Mouse (Mus musculus): ENCODE data around the gene Coq7. TPM values are rescaled to one million over a fixed set of nuclear protein-coding genes. Genes with fewer than 3 reads are reported as not detected.
A peak's percentile ranks its signal among the peaks of the same experiment; 100 is the strongest.

Gene Coq7
- polyA plus RNA-seq (2011; ENCODE audit: insufficient read depth, insufficient read length, low read depth, missing spikeins), result 29.0 and 30.8 TPM in 2 replicates

DNA sequence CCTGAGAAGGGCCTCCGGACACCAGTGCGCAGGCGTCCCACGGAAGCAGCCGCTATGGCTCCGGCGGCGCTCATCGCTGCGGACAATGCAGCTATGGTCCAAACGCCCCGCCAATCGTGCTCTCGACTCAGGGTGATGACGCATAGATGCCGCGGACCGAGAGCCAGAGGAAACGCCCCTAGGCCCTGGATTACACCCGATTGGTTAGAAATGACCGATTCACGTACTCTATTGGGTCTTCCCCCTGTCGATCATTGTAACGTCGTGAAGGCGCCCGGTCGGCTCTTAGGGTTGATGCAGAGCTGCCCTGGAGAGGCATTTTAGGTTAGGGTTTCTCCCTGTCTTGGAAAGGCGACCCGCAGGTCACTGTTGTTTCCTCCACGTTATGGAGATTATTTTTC, at the start of gene Coq7:
Coq7 (minus strand) TSS at position 179 of the 401 bp plus-strand sequence.
- Histone ChIP-seq H3K9me3 (replicated peaks; ENCODE audit: control insufficient read depth, insufficient read depth, low read length, poor library complexity, severe bottlenecking) (no peaks in the 10 kb centered on the region), H3K27ac (ENCODE audit: insufficient read depth, low read length) (peak within 1 kb of the TSS; percentile 58), H3K27me3 (ENCODE audit: control insufficient read depth, insufficient read depth, low read length, poor library complexity, severe bottlenecking) (no peaks in the 10 kb centered on the region), H3K4me1 (ENCODE audit: control insufficient read depth, insufficient read depth, low read length) (no peaks in the 10 kb centered on the region), H3K36me3 (ENCODE audit: control insufficient read depth, insufficient read depth, low read length, poor library complexity, severe bottlenecking) (no peaks in the 10 kb centered on the region), H3K4me3 (ENCODE audit: low read depth, low read length) (peak within 1 kb of the TSS; percentile 95), H3K9ac (ENCODE audit: low read depth, poor library complexity, severe bottlenecking) (peak within 1 kb of the TSS; percentile 51)
- TF ChIP-seq POLR2A (IDR thresholded peaks at IDR 0.05; ENCODE audit: insufficient read depth, low read length), result peak; percentile 41
- no peak for TF ChIP-seq CTCF (IDR thresholded peaks at IDR 0.05; ENCODE audit: low read depth, low read length)

- no peaks in the 10 kb centered on the region for H3K36me3 ChIP-seq (ENCODE audit: control insufficient read depth, insufficient read depth, low read length, poor library complexity, severe bottlenecking)
- no peak overlapping the region for H3K27ac ChIP-seq (ENCODE audit: insufficient read depth, low read length)
- no peaks in the 10 kb centered on the region for H3K9me3 ChIP-seq (replicated peaks; ENCODE audit: control insufficient read depth, insufficient read depth, low read length, poor library complexity, severe bottlenecking)
- H3K27me3 ChIP-seq (ENCODE audit: control insufficient read depth, insufficient read depth, low read length, poor library complexity, severe bottlenecking), result peaks cover 7% of the 10 kb centered on the region; the same call in 1 of the 2 replicates
- no peak overlapping the region for H3K4me3 ChIP-seq (ENCODE audit: low read depth, low read length)
- no peak overlapping the region for H3K9ac ChIP-seq (ENCODE audit: low read depth, poor library complexity, severe bottlenecking)
- no peaks in the 10 kb centered on the region for H3K4me1 ChIP-seq (ENCODE audit: control insufficient read depth, insufficient read depth, low read length)
- TF ChIP-seq EP300 (IDR thresholded peaks at IDR 0.05; ENCODE audit: insufficient read depth, low read depth, low read length) (no peak), CTCF (IDR thresholded peaks at IDR 0.05; ENCODE audit: low read depth, low read length) (peak; percentile 12), POLR2A (IDR thresholded peaks at IDR 0.05; ENCODE audit: insufficient read depth, low read length) (no peak)
Observed at GRCm38 (mm10) chr7:118579938-118580337, 46.8 kb upstream of the Coq7 start.

DNA sequence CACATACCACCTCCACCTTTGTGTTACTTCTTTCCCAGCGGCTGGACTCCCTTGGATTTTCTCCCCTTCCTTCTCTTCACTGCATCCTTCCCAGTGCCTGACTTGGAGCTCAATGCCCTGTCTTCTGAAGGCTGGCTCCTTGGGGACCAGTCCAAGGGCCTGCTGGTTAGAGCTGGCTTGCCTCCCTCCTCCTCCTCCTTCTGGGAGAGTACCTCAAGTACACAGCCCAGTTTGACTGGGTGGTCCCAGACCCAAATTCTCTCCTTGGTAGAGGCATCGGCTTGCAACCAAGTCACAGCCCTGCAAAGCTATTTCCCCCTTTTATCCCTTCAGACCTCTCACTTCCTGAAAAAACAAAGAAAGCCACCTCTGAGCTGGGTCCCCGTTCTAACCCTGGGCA, 45.1 kb upstream of the Coq7 start:
- Histone ChIP-seq H3K9ac (ENCODE audit: low read depth, poor library complexity, severe bottlenecking) (no peak overlapping the region), H3K27ac (ENCODE audit: insufficient read depth, low read length) (no peak overlapping the region), H3K4me3 (ENCODE audit: low read depth, low read length) (no peak overlapping the region), H3K36me3 (ENCODE audit: control insufficient read depth, insufficient read depth, low read length, poor library complexity, severe bottlenecking) (no peaks in the 10 kb centered on the region), H3K27me3 (ENCODE audit: control insufficient read depth, insufficient read depth, low read length, poor library complexity, severe bottlenecking) (no peaks in the 10 kb centered on the region; the same call in 1 of the 2 replicates), H3K9me3 (replicated peaks; ENCODE audit: control insufficient read depth, insufficient read depth, low read length, poor library complexity, severe bottlenecking) (no peaks in the 10 kb centered on the region), H3K4me1 (ENCODE audit: control insufficient read depth, insufficient read depth, low read length) (no peaks in the 10 kb centered on the region)
- no peak for TF ChIP-seq POLR2A (IDR thresholded peaks at IDR 0.05; ENCODE audit: insufficient read depth, low read length)
- TF ChIP-seq CTCF (IDR thresholded peaks at IDR 0.05; ENCODE audit: low read depth, low read length), result no peak
- no peak for TF ChIP-seq EP300 (IDR thresholded peaks at IDR 0.05; ENCODE audit: insufficient read depth, low read depth, low read length)

GRCm38 (mm10) chr7:118572039-118572438, 38.9 kb upstream of the Coq7 start:
- H3K27me3 ChIP-seq (ENCODE audit: control insufficient read depth, insufficient read depth, low read length, poor library complexity, severe bottlenecking), result no peaks in the 10 kb centered on the region
- H3K9me3 ChIP-seq (replicated peaks; ENCODE audit: control insufficient read depth, insufficient read depth, low read length, poor library complexity, severe bottlenecking), result no peaks in the 10 kb centered on the region
- H3K36me3 ChIP-seq (ENCODE audit: control insufficient read depth, insufficient read depth, low read length, poor library complexity, severe bottlenecking), result no peaks in the 10 kb centered on the region
- H3K4me3 ChIP-seq (ENCODE audit: low read depth, low read length), result no peak overlapping the region
- H3K9ac ChIP-seq (ENCODE audit: low read depth, poor library complexity, severe bottlenecking), result no peak overlapping the region
- no peak overlapping the region for H3K27ac ChIP-seq (ENCODE audit: insufficient read depth, low read length)
- TF ChIP-seq EP300 (IDR thresholded peaks at IDR 0.05; ENCODE audit: insufficient read depth, low read depth, low read length), result no peak
- TF ChIP-seq POLR2A (IDR thresholded peaks at IDR 0.05; ENCODE audit: insufficient read depth, low read length), result no peak
- no peak for TF ChIP-seq CTCF (IDR thresholded peaks at IDR 0.05; ENCODE audit: low read depth, low read length)
- H3K4me1 ChIP-seq (ENCODE audit: control insufficient read depth, insufficient read depth, low read length), result peaks cover 2% of the 10 kb centered on the region

GRCm38 (mm10) chr7:118571350-118571749, 38.2 kb upstream of the Coq7 start:
- H3K27me3 ChIP-seq (ENCODE audit: control insufficient read depth, insufficient read depth, low read length, poor library complexity, severe bottlenecking), result no peaks in the 10 kb centered on the region
- no peak overlapping the region for H3K4me3 ChIP-seq (ENCODE audit: low read depth, low read length)
- no peak overlapping the region for H3K27ac ChIP-seq (ENCODE audit: insufficient read depth, low read length)
- no peaks in the 10 kb centered on the region for H3K36me3 ChIP-seq (ENCODE audit: control insufficient read depth, insufficient read depth, low read length, poor library complexity, severe bottlenecking)
- H3K4me1 ChIP-seq (ENCODE audit: control insufficient read depth, insufficient read depth, low read length), result peaks cover 2% of the 10 kb centered on the region
- TF ChIP-seq EP300 (IDR thresholded peaks at IDR 0.05; ENCODE audit: insufficient read depth, low read depth, low read length) (no peak), CTCF (IDR thresholded peaks at IDR 0.05; ENCODE audit: low read depth, low read length) (peak; percentile 12)
- H3K9me3 ChIP-seq (replicated peaks; ENCODE audit: control insufficient read depth, insufficient read depth, low read length, poor library complexity, severe bottlenecking), result no peaks in the 10 kb centered on the region
- no peak overlapping the region for H3K9ac ChIP-seq (ENCODE audit: low read depth, poor library complexity, severe bottlenecking)

GRCm38 (mm10) chr7:118569121-118569543, 36.0 kb upstream of the Coq7 start:
- Histone ChIP-seq H3K9ac (ENCODE audit: low read depth, poor library complexity, severe bottlenecking) (no peak overlapping the region), H3K9me3 (replicated peaks; ENCODE audit: control insufficient read depth, insufficient read depth, low read length, poor library complexity, severe bottlenecking) (no peaks in the 10 kb centered on the region), H3K4me3 (ENCODE audit: low read depth, low read length) (no peak overlapping the region), H3K27ac (ENCODE audit: insufficient read depth, low read length) (no peak overlapping the region), H3K4me1 (ENCODE audit: control insufficient read depth, insufficient read depth, low read length) (peaks cover 2% of the 10 kb centered on the region), H3K36me3 (ENCODE audit: control insufficient read depth, insufficient read depth, low read length, poor library complexity, severe bottlenecking) (no peaks in the 10 kb centered on the region), H3K27me3 (ENCODE audit: control insufficient read depth, insufficient read depth, low read length, poor library complexity, severe bottlenecking) (no peaks in the 10 kb centered on the region)
- TF ChIP-seq POLR2A (IDR thresholded peaks at IDR 0.05; ENCODE audit: insufficient read depth, low read length), result no peak
- no peak for TF ChIP-seq CTCF (IDR thresholded peaks at IDR 0.05; ENCODE audit: low read depth, low read length)
- 0 out of 2 replicates have a peak, but pooled peaks have one; percentile 7 for TF ChIP-seq EP300 (IDR thresholded peaks at IDR 0.05; ENCODE audit: insufficient read depth, low read depth, low read length)
